Mouse (Mus musculus) C2C12 (cell line): ENCODE results near the gene Hoxa7.

Source experiments
- CEBPB ChIP-seq: IDR thresholded peaks from one replicate; pipeline ENCODE4 v1.6.1; 2011; ENCODE audit warnings: low read depth, mild to moderate bottlenecking, control low read depth, moderate library complexity
- CTCF ChIP-seq: IDR thresholded peaks from one replicate; pipeline ENCODE4 v1.5.1; 2011; ENCODE audit not compliant: control insufficient read depth, insufficient read depth, insufficient read length
- MAX ChIP-seq: IDR thresholded peaks from one replicate; pipeline ENCODE4 v1.6.1; 2011; ENCODE audit warnings: mild to moderate bottlenecking, control low read depth
- MYOD1 ChIP-seq: IDR thresholded peaks from one replicate; pipeline ENCODE4 v1.6.1; 2011; ENCODE audit warnings: low read depth; ENCODE audit not compliant: control insufficient read depth, insufficient read length

DNA sequence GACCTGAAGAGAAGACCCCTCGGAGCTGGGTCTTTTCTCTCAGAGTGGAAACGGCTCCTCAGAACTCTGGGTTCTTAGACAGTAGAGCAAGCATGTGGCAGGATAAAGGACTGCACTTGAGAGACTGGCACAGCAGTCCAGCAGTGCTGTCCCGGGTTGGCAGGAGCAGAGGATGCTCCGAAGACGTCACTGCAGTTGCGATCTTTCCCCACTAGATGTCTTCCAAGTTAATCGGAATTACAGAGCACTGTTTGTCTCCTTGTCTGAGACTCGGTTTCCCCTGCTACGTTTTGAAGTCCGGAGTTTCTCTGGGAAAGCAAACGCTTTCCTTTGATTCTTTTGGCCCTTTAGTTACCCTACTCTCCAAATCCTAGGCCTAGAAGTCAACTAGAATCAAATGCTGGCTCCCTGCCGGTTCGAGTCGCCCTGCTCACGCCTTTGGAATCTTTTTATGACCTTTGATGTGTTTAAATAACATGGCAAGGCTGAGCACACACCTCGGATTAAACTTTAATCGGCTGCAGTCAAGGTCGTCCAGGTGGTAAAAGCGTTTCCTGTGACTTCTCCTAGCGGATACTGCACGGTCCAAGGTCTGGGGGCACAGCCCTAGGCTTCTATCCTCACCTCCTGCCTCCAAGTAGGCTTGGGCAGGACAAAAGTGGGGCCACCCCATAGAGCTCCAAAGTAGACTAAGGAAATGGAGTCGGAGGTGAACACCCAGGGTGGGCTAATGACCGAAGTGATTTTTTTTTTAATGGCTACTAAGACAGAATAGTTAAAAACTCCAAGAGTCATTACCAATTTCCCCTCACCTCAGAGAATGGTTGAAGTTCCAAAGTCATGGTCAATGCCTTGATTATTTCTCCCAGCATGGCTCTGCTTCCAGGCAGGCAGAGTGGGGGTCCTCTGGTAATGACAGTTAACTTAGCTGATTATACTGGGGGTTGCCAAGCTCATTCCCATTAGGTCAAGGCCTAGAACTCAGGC lies 49.1 kb upstream of the Hoxa7 start:
- TF ChIP-seq CTCF, result peak; percentile 64
- no peak for TF ChIP-seq CEBPB
- TF ChIP-seq MAX, result no peak
- no peak for TF ChIP-seq MYOD1
